Mouse (Mus musculus): ENCODE data around the gene Stk19.
"Not testable (repeated sequence)": the region's sequence is repeated elsewhere in the genome, so short reads cannot be mapped to it uniquely, and the experiment has no call there.

The Stk19 gene

GRCm38 (mm10) chr17:34797211-34797995 lies 39.3 kb downstream of the Stk19 start:
- DNase-seq (ENCODE audit: low read depth): not testable (repeated sequence)

- no peak for DNase-seq (ENCODE audit: low read depth)
These were observed 40.2 kb downstream of the Stk19 start for GRCm38 (mm10) chr17:34796311-34797140.

DNA sequence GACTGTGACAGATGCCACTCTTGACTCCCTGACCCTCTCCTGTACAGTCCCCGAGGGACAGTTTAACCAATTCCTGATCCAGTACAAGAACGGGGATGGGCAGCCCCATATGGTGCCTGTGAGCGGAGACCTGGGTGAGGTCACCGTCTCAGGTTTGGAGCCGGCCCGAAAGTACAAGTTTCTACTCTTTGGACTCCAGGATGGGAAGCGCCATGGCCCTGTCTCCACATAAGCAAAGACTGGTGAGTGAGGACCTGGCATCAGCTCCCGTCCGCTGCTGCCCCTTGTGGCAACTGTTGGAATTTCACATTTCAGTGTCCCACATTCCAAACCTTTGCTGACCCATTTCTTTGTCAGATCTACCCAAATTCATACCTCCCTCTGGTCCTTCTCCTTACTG lies 41.1 kb downstream of the Stk19 start:
- peak; percentile 4 for DNase-seq (ENCODE audit: low read depth)

DNA sequence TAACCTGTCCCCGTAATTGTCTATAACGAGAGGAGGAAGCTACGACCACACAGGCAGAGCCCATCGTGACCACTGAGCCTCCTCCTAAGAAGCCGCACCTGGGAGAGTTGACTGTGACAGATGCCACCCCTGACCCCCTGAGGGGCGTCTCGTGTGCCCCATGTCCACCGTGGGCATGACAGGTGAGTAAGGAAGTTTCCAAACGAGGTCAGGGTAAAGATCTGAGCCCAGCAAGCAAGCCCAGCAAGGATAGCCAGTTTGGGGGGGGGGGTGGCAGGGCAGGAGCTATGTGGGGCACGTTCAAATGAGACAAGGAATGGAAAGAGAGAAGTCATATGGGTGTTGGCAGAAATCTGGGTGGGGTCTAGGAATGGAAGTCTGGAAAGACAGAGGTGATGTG lies 41.7 kb downstream of the Stk19 start:
- no peak for DNase-seq (ENCODE audit: low read depth)

DNA sequence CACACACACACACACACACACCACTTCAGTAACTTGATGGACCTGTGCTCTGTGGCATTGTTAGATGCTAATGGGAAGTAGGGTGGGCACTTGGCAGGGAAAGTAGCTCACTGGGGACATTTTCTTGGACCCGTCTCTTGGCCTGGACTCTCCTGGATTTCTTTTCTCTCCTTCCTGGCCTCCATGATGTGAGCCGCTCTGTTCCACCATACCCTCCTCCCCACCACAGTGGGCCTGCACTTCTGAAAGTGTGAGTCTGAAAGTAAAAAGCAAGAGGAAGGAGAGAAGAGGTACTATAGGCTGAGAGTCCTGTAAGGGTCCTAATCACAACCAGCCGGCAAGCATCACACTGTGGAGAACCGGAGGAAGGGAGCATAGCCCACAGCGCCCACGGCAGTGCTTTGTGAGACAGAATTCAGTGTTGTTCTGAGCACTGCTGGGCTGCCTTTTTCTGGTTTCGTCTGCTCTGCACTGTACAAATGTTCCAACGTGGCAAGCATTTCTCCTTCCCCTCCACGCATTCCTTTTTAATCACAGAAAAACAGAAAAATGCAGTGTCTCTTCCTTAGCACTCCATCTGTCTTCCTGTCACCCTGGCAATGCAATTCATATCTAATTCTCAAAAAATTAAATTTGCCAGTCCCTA lies 58.9 kb downstream of the Stk19 start:
- DNase-seq (ENCODE audit: low read depth): no peak

Measured in 416B (cell line).